Mouse (Mus musculus): Measurements from ENCODE around the gene Lgalsl.

Lgalsl gene

DNA sequence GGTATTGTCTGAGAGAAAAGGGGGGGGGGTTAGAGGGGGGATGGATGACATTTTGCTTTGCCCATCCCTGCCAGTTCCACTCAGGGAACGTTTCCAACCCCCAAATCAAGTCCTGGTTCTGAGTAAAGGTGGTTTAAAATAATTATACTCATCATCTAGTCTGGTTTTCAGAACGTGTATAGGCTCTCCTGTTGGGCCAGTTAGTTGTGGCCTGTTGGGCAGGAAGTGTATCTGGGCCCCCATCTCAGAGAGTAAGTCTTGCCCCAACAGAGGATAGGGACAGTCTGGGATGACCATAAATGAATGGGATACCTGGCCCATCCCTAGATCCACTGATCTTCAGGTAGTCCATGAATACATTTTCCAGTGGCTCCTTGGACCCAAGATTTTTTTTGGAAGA lies 48.2 kb downstream of the Lgalsl start:
- DNase-seq (ENCODE audit: low read depth, low spot score), result no peak

DNA sequence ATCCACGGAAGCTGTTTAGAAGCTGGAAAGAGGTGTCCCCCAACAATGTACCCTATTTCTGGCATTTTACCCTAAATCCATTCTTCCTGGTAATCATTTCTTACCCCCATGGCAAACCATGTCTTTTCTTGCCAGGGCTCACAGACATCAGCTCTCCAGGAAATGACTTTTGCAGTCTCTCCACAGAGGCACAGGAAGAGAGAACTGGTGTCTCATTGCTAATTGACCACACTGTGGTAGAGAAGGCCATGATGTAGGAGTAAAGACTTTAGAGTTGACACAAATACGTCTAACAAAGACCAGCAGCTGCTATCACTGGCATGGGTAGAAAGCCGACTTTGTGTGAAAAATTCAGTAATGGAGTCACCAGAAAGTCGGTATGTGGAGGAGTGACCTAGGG lies 50.5 kb downstream of the Lgalsl start:
- DNase-seq (ENCODE audit: low read depth, low spot score), result no peak

DNA sequence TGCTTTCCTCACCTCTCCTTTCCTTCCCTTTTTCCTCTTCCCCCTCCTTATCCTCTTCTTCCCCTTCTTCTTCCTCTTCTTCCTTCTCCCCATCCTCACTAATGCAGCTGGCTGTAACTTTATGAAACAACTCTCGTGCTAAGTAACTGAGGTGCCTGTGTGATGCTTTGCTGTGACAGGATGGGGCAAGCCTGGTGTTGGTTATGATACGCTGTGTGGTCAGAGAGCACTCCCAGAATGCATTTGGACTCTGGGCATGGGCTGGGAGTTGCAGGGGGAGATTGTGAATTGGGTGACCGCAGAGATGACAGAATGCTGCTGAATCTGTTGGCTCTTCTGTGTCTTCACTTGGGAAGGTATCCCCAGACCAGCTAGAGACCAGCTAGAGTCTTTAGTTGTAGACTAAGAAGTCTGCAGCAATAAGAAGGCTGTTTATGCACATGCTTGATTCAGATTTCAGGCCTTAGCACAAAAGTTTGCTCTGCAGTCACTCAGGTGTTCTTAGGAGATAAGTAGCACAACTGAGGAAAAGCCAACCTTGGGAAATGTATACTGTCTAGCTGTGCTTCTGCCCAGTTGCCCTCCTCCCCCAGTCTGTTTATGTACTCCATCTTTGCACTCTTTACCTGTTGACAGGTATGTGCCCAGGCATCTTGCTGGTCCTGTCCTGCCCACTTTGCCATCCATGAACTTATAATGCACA lies 51.8 kb downstream of the Lgalsl start:
- no peak for DNase-seq (ENCODE audit: low read depth, low spot score)

DNA sequence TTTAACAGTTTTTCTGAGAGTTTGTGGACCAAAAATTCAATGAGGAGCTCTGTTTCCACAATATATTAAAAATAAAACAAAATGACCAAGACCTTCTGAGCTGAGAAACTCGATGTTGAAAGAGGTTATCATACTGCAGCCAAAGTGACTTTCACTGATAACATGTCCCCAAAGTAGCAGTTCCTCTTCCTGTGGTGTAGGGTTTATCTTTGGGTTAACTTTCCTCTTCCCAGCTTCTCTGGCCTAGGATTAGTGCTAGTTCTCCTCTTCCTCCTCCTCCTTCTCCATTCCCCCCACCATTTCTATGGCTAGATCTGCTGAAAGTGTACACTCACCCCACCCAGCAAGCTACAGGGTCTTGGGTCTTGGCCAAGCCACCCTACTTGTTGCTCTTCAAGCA lies 52.6 kb downstream of the Lgalsl start:
- DNase-seq (ENCODE audit: low read depth, low spot score), result no peak

DNA sequence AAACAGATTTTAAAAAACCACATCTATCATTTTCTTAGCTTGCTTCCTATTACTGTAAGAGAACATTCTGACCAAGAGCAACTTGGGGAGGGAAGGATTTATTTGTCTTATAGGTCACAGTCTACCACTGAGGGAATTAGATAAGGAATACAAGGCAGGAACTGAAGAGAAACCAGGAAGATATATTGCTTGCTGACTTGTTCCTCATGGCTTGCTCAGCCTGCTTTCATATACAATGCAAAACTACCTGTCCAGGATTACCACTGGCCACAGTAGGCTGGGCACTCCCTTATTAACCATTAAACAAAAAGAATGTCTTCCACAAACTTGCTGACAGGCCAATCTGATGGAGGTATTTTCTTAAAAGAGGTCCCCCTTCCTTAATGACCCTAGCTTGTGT lies 54.2 kb downstream of the Lgalsl start:
- DNase-seq (ENCODE audit: low read depth, low spot score), result no peak

Data from ES-CJ7 (cell line).